In the genomic region with DNA sequence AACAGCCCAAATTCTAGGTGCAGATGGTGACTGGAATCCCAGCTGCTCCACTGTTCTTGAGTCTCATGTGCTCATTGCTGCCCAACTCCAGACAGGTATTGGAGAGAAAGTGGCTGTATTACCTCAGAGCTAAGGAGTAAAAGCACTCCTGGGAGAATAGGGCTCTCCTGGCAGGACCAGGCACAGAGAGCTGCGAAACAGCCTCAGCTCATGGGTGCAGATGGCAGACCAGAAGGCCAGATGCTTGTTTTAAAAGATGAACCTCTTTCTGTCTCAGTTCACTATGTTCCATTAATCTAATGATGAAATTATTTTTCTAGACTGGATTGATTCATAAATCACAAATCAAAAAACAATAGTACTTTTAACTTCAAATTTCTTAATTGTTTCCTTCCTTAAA, we compare ENCODE assay signal across 20 mouse cellular contexts. TPM values are rescaled to one million over a fixed set of nuclear protein-coding genes. Genes with fewer than 3 reads are reported as not detected.
"Had no signal": no experiment of that assay in that cellular context is flagged by ENCODE, and none has a peak within 500 bp of the region (broad histone marks: within the 10 kb centered on the region; RNA-seq: fewer than 3 reads in every experiment).

No protein-coding gene starts in this region.

- H3K4me2 ChIP-seq: lung, embryonic 14.5 days; midbrain, embryonic 12.5 days; neural tube, embryonic 12.5 days had no signal

- H3K4me3 ChIP-seq: midbrain, embryonic 10.5 days; midbrain, embryonic 12.5 days; myocyte; neural tube, embryonic 12.5 days had no signal

- H3K27me3 ChIP-seq: midbrain, embryonic 12.5 days; neural tube, embryonic 12.5 days had no signal

- H3K4me1 ChIP-seq: midbrain, embryonic 10.5 days; midbrain, embryonic 12.5 days; neural tube, embryonic 12.5 days had no signal

- H3K27ac ChIP-seq: midbrain, embryonic 10.5 days; midbrain, embryonic 12.5 days; neural tube, embryonic 12.5 days had no signal

- H3K36me3 ChIP-seq: midbrain, embryonic 10.5 days; midbrain, embryonic 12.5 days; neural tube, embryonic 12.5 days had no signal

- H3K9ac ChIP-seq: lung, embryonic 14.5 days; midbrain, embryonic 12.5 days; neural tube, embryonic 12.5 days had no signal

- ATAC-seq: midbrain, embryonic 16.5 days had no signal

- DNase-seq: lung, adult 18-20 months; lung, embryonic 14.5 days; lung, postnatal 10 days; lung, postnatal 4 days; midbrain, embryonic 14.5 days; right cerebral cortex, postnatal 14 days; right cerebral cortex, postnatal 4 days; spleen, adult 18-20 months; thymus, adult 18-20 months; thymus, postnatal 14 days; thymus, postnatal 36 days had no signal

- H3K9me3 ChIP-seq: midbrain, embryonic 10.5 days; midbrain, embryonic 12.5 days; neural tube, embryonic 12.5 days had no signal

RNA-seq across cellular contexts. Expression of a gene that starts 12.1 kb away (rescaled TPM):
- total RNA-seq: megakaryocyte, adult 5-6 weeks; megakaryocyte-erythroid progenitor cell, adult 5-6 weeks; neutrophil, adult 5-6 weeks had no signal
- polyA plus RNA-seq: small intestine, adult 2 months had no signal
